Mouse (Mus musculus) olfactory bulb, adult 2 months (tissue): ENCODE measurements around the gene Gm49486.

Experiments
- CTCF ChIP-seq: fragments of 200-500 bp; IDR thresholded peaks from 2 replicates; pipeline ENCODE4 v1.5.1; 2012; ENCODE audit warnings: low read depth, mild to moderate bottlenecking, low read length, moderate library complexity; ENCODE audit not compliant: insufficient read depth
- POLR2A ChIP-seq: fragments of 200-500 bp; IDR thresholded peaks from 2 replicates; pipeline ENCODE4 v1.6.1; 2012; ENCODE audit warnings: mild to moderate bottlenecking, low read depth, low read length, moderate library complexity; ENCODE audit not compliant: insufficient read depth

DNA sequence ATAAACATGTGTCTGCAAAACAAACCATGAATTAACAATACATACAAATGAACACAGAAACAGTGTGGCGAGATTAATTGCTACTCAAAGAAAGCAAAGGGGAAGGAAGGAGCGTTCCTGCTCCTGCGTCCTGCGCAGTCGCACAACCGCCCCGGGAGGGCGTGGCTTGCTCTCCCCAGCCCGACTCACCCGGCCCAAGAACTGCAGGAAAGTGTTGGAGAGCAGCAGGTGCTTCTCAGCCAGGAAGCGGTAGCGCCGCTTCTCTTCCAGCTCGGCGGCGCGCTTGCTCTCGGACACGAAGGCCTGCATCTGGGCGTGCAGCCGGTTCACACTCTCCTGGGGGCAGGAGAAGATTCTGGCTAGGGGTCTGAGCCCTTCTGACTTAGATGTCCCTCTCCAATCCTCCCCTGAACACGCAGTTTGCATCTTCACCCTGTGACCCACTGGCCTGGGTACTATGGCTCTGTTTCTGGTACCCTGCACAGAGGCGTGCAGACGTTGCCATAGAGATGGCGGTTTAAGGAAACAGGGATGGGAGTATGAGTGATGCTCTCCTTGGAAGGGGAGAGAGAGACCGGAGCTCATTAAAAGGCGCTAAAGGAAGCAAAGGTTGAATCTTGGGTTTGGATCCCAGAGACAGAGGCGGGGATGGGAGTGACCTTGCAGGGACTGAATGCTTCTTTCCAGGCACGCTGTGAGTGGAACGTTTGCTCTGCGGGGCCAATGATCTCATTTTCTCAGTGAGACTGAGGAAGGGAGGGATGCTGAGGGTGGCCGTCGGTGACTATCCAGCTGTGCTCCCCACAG is 41.3 kb downstream of the Gm49486 start:
- TF ChIP-seq CTCF = no peak
- TF ChIP-seq POLR2A = 0 out of 2 replicates have a peak, but pooled peaks have one; percentile 8
